Mouse (Mus musculus) adrenal gland, adult 8-10 months (tissue): ENCODE measurements around the gene Lamtor5. TPM values are rescaled to one million over a fixed set of nuclear protein-coding genes. Genes with fewer than 3 reads are reported as not detected.
A peak's percentile ranks its signal among the peaks of the same experiment; 100 is the strongest.

ENCODE experiments used
- DNase-seq: peaks from one replicate; pipeline ENCODE4 v3.0.0; 2022
- total RNA-seq, 4 experiments: library from RNA; stranded (reverse); gene quantifications; 2 replicates each; pipeline ENCODE4 v1.2.4; 2022

Gene Lamtor5
- total RNA-seq: 10 to 100 TPM; 78.3 to 97.4 (median 85.7) TPM

DNA sequence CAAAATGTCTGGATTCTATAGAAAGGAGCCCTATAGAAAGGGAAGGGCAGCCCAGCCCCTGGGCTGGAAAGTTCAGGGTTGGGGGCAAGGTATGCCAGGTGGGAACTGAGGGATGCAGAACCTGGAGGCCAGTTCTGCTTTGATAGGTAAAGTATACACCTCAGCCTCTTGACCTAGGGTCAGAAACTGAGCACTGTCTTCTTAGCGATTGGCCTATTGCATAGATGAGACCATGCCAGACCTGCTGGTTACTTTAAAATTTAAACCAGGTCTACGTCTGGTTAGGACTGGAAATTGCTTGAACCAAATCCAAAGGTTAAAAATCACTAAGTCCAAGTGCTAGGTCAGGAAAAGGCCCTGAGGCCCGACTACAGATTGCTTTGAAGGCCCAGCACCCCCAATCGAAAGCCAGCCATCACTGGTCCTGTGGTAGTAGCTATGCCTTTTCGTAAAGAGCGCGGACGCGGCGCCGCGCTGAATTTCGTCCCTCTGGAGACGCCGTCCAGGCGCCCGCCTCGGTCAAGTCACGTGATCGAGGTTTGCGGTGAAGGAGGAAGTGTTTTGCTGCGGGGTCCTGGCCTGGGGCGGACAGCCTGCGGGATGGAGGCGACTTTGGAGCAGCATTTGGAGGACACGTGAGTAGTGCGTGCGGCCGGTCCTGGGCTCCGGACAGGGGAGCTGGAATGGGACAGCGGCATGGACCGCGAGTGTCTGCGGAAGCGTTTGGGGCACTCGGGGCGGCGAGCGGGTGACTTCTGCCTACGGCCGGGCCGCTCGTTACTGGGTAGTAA, at the start of gene Lamtor5:
TSS of gene Lamtor5 (plus strand) at position 380 of the 791 bp plus-strand sequence.
- peak; percentile 85 for DNase-seq

DNA sequence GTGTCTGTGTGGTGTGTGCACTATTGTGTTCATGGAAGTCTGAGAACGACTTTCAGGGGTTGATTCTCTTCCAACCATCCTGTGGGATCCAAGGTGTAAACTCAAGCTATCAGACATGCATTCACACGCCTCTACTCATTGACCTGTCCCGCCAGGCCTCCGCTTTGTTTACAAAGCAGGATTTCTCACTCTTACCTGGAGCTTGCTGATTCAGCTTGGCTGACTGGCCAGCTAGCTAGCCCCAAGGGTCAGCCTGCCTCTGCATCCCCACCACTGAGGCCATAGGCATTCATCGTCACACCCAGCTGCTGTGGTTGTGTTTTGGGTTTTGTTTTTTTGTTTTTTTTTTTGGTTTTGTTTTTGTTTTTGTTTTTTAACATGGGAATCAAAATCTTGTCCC, 49.4 kb upstream of the Lamtor5 start:
- no peak for DNase-seq

DNA sequence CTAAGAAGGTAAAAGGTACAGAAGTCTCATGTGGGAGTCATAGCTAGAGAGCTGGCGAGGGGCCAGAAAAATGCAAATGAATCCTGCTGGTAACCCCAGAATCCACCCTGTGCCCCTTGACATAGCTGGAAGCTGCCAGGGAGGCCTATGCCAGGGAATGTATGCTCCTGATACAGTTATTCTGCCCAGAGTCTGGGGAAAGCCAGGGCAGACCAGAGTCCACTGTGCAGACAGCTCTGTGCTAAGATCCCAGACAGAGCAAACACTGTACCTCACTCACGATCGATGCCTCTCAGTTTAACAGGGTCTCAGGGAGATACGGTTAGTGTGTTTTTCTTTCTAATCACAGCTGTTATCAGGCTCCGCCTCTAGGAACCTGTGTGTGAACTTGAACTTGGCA, 48.8 kb upstream of the Lamtor5 start:
- no peak for DNase-seq

DNA sequence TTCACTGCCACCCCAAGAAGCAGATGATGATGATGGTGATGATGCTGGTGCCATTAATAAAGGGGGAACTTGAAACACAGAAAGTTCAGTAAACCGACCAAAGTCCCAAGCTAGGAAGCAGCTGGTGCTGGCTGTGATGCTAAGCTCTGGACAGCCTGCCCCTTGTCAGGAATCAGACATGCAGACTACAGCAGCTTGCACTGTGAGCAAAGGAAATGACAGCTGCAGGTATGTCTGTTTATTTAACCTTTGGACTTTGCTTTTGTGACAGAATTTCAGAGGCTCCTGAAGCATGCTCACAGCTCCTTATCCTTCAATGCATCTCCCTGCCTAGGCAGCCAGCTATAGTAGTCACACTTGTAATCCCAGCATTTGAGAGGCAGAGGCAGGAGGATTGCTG, 48.1 kb upstream of the Lamtor5 start, which contains the start of gene A630076J17Rik:
TSS of gene A630076J17Rik (plus strand) at position 88 of the 400 bp plus-strand sequence.
- no peak for DNase-seq

DNA sequence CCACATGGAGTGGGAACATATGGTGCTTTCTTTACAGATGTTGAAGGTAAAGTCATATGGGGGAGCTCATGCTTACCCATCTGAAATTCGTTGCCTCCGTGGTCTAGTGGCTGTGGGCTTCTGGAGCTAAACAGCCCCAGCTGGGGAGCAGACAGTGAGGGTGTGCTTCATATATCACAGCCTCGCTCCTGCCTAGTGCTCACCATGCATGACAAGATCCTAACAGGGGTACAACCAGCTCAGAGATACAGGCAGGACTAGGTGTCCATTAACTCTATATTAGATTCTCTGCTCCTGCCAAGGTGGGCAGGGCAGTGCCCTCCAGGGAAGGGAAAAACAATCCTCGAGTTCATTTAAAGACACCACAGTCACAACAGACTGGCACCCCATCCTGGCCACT, 47.5 kb upstream of the Lamtor5 start:
- DNase-seq: no peak

DNA sequence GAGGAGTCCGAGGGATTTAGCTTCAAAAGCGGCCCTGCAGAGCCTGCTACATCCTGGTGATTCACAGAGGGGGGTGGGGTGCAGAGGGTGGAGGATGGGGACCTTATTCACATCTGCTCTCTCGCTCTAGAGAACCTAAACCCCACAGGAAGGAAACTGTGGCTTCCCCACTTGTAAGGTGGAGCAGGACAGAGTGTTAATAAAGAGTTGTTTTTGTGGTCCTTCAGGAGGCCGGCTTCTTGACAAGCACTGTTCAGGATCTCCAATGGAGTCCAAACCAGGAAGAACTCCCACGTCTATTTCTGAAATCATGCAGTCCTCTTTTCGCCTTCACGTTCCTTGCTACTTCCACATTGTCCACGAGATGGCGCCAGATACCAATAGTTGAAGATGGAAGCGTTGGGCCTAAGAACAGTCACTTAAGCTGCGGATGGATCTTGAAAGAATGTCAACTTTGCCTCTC, 45.3 kb upstream of the Lamtor5 start:
- peak; percentile 48 for DNase-seq

DNA sequence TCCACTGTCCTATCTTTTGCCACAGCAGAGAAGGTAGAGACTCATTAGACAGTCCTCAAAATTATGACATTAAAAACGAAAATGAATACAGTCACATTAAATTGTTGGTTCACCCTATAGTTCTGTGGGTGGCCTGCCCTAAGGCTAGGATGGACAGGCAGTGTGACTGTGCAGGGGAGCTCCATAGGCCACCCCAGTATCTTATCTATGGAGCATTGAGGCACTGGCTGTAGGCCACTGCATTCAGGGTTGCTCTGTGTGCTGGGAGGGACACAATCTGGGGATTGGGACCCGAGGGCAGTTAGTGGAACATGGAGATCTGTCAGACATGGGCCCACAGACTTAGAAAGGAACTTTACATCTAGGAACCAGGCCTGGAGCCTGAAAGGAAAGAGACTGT, 44.7 kb upstream of the Lamtor5 start:
- no peak for DNase-seq

DNA sequence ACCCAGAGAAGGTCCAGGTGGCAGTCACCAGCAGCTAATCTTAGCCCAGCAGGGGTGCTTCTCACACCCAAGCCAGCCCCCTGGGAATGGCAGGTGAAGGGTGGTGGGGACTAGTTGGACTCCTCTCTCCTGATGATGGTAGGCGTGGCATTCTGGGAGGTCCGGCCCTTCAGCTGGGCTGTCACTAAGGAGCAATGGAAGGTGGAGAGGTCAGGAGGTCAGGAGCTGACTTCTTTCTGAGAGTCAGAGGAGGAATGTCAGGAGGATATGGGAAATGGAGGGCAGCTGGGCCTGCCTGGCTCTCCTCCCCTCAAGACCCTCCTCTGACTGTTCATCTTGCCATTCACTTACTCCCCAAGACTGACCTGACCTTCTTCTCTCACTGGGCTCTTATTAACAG, 40.6 kb upstream of the Lamtor5 start:
- no peak for DNase-seq

DNA sequence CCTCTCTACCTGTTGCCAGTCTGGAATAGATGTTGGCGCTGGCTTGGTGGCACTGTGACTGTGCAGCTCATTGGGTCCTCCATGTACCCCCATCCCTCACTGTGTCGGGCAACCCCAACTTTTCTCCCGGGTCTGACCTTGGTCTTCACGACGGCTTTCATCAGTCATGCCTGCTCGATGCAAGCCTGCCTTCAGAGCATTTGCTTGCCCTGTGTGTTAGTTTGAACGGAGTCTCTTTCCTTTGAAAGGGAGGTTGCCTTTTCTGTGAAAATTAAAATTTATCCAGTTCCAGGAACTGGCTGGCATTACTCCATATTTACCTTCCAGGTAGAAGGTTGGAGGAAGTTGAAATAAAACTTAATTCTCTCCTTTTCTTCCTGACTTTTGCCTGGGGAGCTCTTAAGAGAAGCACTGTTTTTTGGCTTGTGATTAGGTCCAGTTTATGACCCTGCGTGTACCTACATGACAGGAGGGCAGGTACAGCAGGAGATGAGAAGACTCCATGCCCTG, 40.1 kb upstream of the Lamtor5 start:
- no peak for DNase-seq

DNA sequence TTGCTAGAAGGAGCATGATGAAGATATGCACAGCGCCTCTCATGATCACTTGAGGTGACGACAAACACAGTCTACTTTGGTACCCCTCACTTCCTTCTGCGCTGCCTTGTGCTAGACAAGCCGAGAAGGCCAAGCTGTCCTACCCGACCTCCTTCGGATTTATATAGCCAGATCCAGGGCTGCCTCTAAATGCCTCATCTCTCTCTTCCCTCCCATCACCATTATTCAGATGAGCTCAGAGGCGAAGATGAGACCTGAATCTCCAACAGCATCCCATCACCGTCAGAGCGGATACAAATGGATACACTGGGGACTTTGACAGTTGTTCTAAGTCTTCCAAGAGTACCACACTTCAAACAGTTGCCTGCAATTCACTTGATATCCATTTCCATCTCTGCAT, 39.1 kb upstream of the Lamtor5 start, which contains the start of gene Prok1:
TSS of gene Prok1 (minus strand) at position 101 of the 400 bp plus-strand sequence.
- no peak for DNase-seq

DNA sequence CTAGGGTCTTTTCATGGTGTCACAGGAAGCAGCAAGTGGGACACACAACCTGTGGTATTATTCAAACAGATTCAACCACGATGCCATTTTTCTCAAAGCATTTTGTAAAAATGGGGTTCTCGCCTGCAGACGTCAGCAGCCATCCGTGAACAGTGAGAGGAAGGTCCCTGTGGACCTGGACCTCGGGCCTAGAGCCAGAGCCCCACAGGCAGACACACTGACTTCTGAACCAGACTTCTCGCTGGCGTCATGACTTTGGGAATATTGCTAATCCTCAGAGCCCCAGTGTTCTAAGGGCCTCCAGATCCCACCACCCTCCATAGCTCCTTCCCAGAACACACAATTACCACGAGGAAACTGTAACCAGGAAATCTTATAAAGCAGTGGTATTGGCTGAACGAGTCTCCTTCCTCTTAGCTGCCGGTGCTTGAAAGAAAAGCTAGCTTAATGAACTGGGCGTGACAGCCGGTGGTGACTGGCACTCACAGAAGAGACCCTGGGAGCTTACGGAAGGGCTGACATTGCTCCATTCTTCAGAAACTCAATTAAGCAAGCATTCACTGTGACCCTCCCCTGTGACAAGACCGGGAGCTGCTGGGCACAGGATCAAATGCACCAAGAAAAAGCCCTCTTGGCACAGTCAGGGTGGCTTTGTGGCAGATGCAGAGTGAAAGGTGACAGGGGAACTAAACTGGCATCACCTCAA, 37.1 kb upstream of the Lamtor5 start:
- DNase-seq: no peak

DNA sequence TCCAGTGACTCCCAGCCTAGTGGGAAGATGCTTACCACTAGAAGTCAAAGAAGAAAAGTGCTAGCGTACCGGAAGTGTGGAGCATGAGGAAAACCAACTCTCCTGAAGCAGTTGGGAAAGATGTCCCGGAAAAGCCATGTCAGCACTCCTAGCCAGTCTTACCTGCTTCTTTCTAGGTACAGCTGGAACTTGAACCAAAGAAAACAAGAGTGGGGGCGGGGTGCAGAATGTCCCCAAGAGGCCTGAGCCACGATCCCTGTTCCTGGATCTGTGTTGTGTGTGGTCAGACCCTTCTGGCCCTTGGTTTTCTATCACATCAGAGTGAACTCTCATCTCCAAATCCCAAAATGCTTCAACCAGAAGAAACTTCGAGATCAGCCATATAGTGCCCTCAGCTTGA, 31.8 kb upstream of the Lamtor5 start:
- no peak for DNase-seq

DNA sequence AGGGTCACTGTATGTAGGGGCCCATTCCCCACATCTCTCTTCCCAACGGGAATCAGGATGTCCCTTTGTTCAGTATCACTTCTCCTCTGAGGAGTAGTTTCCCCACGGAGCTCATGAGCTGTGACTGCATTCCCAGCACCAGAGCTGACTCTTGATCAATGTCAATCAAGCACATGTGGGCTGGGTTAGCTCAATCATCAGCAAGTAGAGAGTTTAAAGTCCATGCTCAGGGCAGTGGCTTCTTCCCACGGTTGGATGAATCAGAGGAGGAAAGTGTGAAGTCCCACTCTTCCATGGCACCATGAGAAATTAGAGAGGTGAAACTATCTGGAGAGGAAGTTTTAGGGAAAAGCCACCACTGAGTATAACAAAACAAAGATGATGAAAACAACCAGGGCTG, 29.6 kb upstream of the Lamtor5 start:
- no peak for DNase-seq

DNA sequence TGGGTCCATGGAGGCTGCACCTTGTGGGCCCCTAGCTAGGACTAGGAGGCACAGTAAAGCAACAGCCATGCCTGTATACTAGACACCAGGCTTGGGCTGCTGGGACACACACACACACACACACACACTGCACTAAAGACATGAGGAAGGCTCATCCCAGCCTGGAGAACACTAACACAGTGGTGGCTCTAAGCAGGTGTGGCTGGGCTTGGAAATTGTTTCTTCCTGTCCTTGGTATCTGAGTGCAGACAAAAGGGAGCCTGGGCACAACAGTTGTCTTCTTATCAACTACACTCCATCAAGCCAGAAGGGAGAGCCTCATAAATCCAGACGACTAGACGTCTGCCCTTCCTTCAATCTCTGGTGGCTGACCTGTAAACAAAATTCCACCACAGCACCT, 28.3 kb upstream of the Lamtor5 start:
- DNase-seq: no peak

DNA sequence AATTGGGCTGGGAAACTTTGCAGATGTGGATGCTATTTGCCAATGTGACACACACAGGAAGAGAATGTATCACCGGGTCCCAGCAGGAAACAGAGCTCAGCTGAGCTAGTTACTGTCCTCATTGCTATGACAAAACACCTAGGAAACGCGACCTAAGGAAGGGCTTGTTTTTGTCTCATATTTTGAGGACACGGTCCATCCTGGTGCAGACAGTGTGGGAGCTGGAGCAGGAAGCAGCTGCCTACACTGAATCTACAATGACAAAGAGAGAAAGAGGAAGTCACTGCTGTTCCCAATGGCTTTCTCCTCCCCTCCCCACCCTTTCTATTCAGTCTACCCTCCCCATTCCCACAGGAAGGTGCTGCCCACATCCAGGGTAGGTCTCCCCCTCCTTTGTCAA, 26.6 kb upstream of the Lamtor5 start:
- DNase-seq: no peak

DNA sequence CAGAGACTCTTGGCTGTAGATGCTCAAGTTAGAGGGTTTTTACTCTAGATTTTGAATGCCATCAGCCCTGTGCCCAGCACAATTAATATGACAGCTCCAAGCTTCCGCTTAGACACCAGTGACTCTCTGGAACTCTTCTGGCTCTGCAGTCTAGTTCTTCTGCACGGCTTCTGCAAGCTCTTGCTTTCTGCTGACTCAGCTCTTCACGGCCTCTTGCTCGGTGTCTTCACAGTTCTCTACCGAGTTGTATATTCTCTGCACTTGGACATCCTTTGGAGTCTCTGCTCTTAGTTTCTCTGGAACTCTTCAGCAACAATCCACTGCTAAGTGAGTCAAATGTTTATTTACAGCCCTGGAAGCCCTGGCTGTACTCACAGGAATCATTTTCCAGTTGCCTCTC, 24.7 kb upstream of the Lamtor5 start:
- DNase-seq: no peak

DNA sequence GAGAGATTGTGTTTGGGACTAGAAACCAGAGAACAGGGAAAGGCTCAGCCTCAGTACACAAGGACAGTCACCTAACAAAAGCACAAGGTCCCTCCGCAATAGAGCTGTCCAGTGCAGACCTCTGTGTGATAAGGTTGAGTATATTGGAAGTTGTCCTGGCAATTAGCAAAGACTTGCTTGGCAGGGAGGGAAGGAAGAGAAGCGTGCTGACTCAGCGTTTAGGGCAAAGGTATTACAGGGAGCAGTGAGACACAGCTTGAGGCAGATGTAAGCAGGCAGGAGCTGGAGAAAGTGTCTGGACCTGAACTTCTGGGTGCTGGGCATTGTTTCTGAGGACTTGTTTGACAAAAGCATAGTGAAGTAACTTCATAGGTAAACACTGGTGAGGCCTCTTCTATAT, 22.7 kb upstream of the Lamtor5 start:
- no peak for DNase-seq

DNA sequence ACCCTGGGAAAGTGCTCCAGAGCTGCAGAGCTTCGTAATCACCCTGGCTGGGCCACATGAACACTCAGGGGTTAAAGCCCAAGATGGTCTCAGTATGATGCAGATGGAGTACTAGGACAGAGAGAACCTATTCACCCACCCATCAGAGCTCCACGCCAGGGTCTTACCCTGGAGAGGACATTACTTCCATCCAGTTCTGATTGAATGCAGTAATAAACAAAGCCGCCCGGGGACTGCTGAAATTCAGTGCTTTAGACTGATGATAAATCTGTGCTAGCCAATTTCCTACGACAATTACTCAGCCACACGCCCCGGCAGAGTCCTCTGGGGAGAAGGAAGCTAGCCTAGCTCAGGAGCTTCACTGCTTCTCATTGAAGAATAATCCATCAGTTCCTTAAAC, 21.9 kb upstream of the Lamtor5 start:
- DNase-seq: no peak

DNA sequence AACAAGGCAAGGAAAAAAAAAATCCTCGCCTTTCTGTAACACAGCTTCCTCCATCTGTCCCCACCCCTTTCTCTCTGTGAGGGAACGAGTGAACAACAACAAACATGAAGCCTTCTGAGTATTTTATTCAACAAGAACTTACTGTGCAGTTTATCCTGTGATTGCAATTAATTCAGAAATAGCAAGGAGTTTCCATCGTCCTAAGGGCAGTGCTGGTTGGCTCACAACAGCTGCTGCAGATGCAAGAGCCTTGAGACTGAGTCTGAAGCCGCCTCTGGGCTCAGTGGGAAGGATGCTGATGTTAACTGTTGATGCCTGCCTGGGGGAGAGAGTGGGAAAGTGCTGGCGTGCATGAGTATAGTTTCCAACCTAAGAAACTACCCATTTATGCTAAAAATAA, 20.7 kb upstream of the Lamtor5 start:
- DNase-seq: no peak

DNA sequence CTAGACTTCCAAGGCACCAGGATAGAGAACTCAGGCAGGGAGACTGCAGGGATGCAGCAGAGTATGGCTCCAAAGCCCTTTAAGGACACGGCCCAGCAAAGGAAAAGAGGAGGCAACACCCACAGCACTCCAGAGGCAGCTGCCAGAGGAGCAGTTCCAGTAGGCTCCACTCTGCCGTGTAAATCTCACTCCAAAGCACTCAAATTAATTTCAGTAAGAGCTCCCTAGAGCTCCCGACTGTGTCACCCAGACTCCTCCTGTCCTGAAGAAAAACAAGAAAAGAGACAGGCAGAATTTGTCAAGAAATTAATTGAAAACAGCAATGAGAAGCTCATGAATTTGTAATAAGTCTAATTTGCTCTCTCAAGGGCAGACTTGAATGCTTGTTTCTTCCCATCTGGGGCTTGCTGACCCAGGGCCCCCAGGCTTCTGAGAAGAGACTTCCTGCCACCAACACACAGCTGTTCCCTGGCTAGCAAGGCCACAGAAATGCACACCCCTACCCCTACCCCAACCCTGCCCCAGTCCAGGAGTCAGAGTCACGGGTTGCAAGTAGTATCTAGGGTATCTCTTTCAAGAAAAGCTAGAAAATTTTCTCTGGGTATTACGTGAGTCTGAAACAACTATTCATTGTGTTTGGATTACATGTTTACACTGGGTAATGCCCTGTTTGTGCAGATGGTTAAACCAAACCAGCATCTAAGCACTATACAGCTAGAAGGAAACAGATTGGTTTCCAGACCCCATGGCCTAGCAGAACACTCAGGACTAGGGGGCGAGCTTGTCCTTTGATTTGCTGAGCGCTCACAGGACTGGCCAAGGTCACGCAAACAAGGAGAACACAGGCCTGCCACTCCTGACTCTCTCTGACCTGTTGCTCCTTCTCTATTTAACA, 17.5 kb upstream of the Lamtor5 start:
- DNase-seq: no peak

DNA sequence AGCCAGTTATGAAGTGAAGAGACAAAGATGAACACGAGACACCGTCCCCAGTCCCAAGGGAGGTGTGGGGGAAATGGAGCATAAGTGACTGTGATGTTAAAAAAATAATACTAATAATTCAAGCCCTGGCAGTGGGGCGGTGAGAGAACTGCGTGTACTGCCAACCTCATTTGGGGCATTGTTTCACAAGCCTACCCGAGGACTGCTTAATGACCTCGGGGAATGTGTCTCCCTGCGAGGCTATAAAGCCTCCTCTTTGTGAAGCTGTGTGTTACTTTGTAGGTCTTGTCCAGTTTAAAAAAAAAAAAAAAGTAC, 16.9 kb upstream of the Lamtor5 start:
- peak; percentile 55 for DNase-seq

DNA sequence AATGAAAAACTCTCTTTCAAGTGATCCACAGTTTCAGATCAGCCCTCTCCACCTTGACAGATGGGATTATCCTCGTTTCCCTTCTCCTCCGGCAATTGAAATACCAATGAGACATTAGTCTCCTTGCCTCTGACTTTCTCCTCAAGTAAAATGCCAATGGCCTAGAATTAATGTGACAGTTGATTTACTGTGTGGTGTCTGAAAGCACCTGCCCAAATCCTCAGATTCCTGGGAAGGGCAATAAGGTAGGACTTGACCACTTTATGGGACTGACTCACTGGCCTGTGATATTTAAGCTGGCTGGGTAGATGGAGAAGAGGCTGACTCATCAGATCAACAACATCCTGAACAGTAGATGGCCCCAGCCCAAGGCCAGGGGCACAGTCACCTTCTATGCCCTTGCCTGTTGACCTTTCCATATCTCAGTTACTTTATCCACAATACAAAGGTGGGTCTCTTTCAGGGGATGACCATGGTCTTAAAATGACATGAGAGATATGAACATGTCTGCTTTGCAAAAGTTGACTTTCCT, 11.8 kb upstream of the Lamtor5 start:
- DNase-seq: no peak

DNA sequence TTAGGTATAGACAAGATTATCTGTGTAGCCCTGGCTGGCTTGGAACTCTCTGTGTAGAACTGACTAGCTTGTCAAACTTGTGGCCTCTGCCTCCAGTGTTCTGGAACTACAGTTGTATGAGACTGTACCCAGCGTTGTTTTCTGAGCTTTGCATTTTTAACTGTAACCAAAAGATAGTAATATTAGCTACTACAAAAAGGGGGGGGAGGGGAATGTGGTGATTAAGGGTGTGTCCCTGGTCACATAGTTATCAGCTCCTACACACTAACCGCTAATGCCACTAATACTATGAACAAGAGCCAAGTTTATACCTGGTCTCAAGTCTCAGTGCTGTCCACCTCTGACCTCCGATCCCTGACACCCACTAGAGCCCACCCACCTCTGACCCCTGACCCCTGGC, 6.2 kb upstream of the Lamtor5 start:
- no peak for DNase-seq
